8 mouse cellular contexts compared by ENCODE assay signal in genomic region chr11:54027131-54028043, GRCm38 (mm10). TPM values are rescaled to one million over a fixed set of nuclear protein-coding genes. Genes with fewer than 3 reads are reported as not detected.
DNase-seq lines count a peak whose midpoint lies in the region; ATAC-seq and TF ChIP-seq lines count a peak whose summit lies in the region.

No protein-coding gene starts in this region.

- TF ChIP-seq CTCF in lung, adult 2 months (IDR thresholded peaks at IDR 0.05; ENCODE audit: insufficient read depth, low read length) = no peak
- TF ChIP-seq CTCF in cerebellum, adult 2 months (IDR thresholded peaks at IDR 0.05; ENCODE audit: borderline replicate concordance, insufficient read depth, low read depth, low read length) = no peak
- no peak for TF ChIP-seq CTCF in forebrain, postnatal 0 days (IDR thresholded peaks at IDR 0.05; ENCODE audit: low read depth)
- no peak for TF ChIP-seq CTCF in liver, postnatal 0 days (IDR thresholded peaks at IDR 0.05; ENCODE audit: low read depth)

- no peak for TF ChIP-seq POLR2A in lung, adult 2 months (IDR thresholded peaks at IDR 0.05; ENCODE audit: borderline replicate concordance, extremely low read depth, low read depth, low read length)
- 0 out of 2 replicates have a peak, but pooled peaks have one; percentile 5 for TF ChIP-seq POLR2A in cerebellum, adult 2 months (IDR thresholded peaks at IDR 0.05; ENCODE audit: borderline replicate concordance, insufficient read depth, low read length)

- no peak for ATAC-seq in forebrain, postnatal 0 days
- ATAC-seq in liver, postnatal 0 days = no peak

- H3K4me3 ChIP-seq in lung, adult 2 months (replicated peaks; ENCODE audit: extremely low read depth, low read depth, low read length) = peak overlapping the region; percentile 61
- H3K4me3 ChIP-seq in cerebellum, adult 2 months (replicated peaks; ENCODE audit: insufficient read depth, low read depth, low read length) = peak overlapping the region; percentile 86
- H3K4me3 ChIP-seq in forebrain, postnatal 0 days (ENCODE audit: low read depth, low read length) = peak overlapping the region; percentile 48
- peak overlapping the region; percentile 58 for H3K4me3 ChIP-seq in liver, postnatal 0 days (ENCODE audit: low read depth, low read length)

- H3K27me3 ChIP-seq in cerebellum, adult 2 months (ENCODE audit: control insufficient read depth, insufficient read depth, low read length) = no peaks in the 10 kb centered on the region
- no peaks in the 10 kb centered on the region for H3K27me3 ChIP-seq in forebrain, postnatal 0 days (ENCODE audit: insufficient read depth, low read length)
- H3K27me3 ChIP-seq in liver, postnatal 0 days (ENCODE audit: insufficient read depth, low read length) = no peaks in the 10 kb centered on the region

- no peak for TF ChIP-seq EP300 in liver, postnatal 0 days (IDR thresholded peaks at IDR 0.05; ENCODE audit: low read depth)

- H3K4me2 ChIP-seq in forebrain, postnatal 0 days (ENCODE audit: low read depth) = peak overlapping the region; percentile 90
- H3K4me2 ChIP-seq in liver, postnatal 0 days (ENCODE audit: low read depth, low read length) = peak overlapping the region; percentile 81

- H3K36me3 ChIP-seq in forebrain, postnatal 0 days (ENCODE audit: insufficient read depth) = no peaks in the 10 kb centered on the region
- peaks cover 11% of the 10 kb centered on the region; the same call in 1 of the 2 replicates for H3K36me3 ChIP-seq in liver, postnatal 0 days (replicated peaks; ENCODE audit: insufficient read depth, low read length)

- H3K9ac ChIP-seq in forebrain, postnatal 0 days = peak overlapping the region; percentile 64
- peak overlapping the region; percentile 81 for H3K9ac ChIP-seq in liver, postnatal 0 days (replicated peaks)

- no peak for DNase-seq in lung, adult 2 months
- no peak for DNase-seq in lung, postnatal 10 days
- DNase-seq in cerebellum, adult 2 months = peak; percentile 65 to 77
- DNase-seq in forebrain, postnatal 0 days = no peak
- DNase-seq in liver, postnatal 0 days = no peak
- DNase-seq in urinary bladder, postnatal 36 days (ENCODE audit: low spot score in 2 of 2) = no peak
- DNase-seq in frontal cortex, adult 2 months (ENCODE audit: extremely low spot score in 1 of 2, low spot score in 1 of 2) = no peak
- no peak for DNase-seq in left cerebral cortex, adult 9 months (ENCODE audit: low spot score in 2 of 2)

- H3K9me3 ChIP-seq in forebrain, postnatal 0 days (ENCODE audit: low read length) = no peaks in the 10 kb centered on the region
- H3K9me3 ChIP-seq in liver, postnatal 0 days (ENCODE audit: low read length) = no peaks in the 10 kb centered on the region

- peaks cover 5% of the 10 kb centered on the region for H3K4me1 ChIP-seq in lung, adult 2 months (ENCODE audit: control insufficient read depth, insufficient read depth, low read length)
- H3K4me1 ChIP-seq in cerebellum, adult 2 months (ENCODE audit: control insufficient read depth, insufficient read depth, low read length) = peaks cover 33% of the 10 kb centered on the region
- H3K4me1 ChIP-seq in forebrain, postnatal 0 days (ENCODE audit: insufficient read depth) = peaks cover 8% of the 10 kb centered on the region; the same call in 1 of the 2 replicates
- H3K4me1 ChIP-seq in liver, postnatal 0 days (ENCODE audit: insufficient read depth) = peaks cover 37% of the 10 kb centered on the region

- 22% methylated on average over 31 of the region's 31 CpGs for WGBS in lung, adult 2 months
- WGBS in cerebellum, adult 2 months = 7% methylated on average over 31 of the region's 31 CpGs
- 16% methylated on average over 31 of the region's 31 CpGs for WGBS in forebrain, postnatal 0 days
- 16% methylated on average over 28 of the region's 31 CpGs for WGBS in liver, postnatal 0 days (ENCODE audit: insufficient replicate concordance)

- peak overlapping the region; percentile 88 for H3K27ac ChIP-seq in cerebellum, adult 2 months (ENCODE audit: insufficient read depth, low read length)
- H3K27ac ChIP-seq in forebrain, postnatal 0 days (ENCODE audit: low read depth, low read length) = no peak overlapping the region
- peak overlapping the region; percentile 91 for H3K27ac ChIP-seq in liver, postnatal 0 days (ENCODE audit: low read depth)

RNA-seq across cellular contexts. Expression of gene Slc22a4, which starts 0.5 kb away (rescaled TPM):
- 1.3 and 1.4 TPM in 2 replicates for polyA plus RNA-seq in lung, adult 2 months (2012; rRNA removed)
- 53.6 and 61.9 TPM in 2 replicates for polyA plus RNA-seq in cerebellum, adult 2 months (2012; rRNA removed)
- total RNA-seq in forebrain, postnatal 0 days (2014; rRNA removed) = 3.7 and 4.7 TPM in 2 replicates
- 3.3 and 4.0 TPM in 2 replicates for polyA plus RNA-seq in forebrain, postnatal 0 days (2015; fragmentation: Nextera tagmentation; extraction: Ambion mirVana)
- polyA plus RNA-seq in liver, postnatal 0 days (2015; fragmentation: Nextera tagmentation; extraction: Ambion mirVana) = 12.9 and 13.4 TPM in 2 replicates
- polyA plus RNA-seq in frontal cortex, adult 2 months (2012; rRNA removed) = 6.6 and 8.9 TPM in 2 replicates

RNA-seq across cellular contexts. Expression of gene Pdlim4, which starts 41.4 kb away (rescaled TPM):
- 22.9 and 25.6 TPM in 2 replicates for polyA plus RNA-seq in lung, adult 2 months (2012; rRNA removed)
- polyA plus RNA-seq in cerebellum, adult 2 months (2012; rRNA removed) = 16.9 and 18.6 TPM in 2 replicates
- 27.6 and 30.9 TPM in 2 replicates for total RNA-seq in forebrain, postnatal 0 days (2014; rRNA removed)
- polyA plus RNA-seq in forebrain, postnatal 0 days (2015; fragmentation: Nextera tagmentation; extraction: Ambion mirVana) = 47.9 and 50.7 TPM in 2 replicates
- 4.0 TPM in 2 replicates for polyA plus RNA-seq in liver, postnatal 0 days (2015; fragmentation: Nextera tagmentation; extraction: Ambion mirVana)
- 22.6 and 24.7 TPM in 2 replicates for polyA plus RNA-seq in frontal cortex, adult 2 months (2012; rRNA removed)

RNA-seq across cellular contexts. Expression of gene Slc22a21, which starts 47.3 kb away (rescaled TPM):
- 2.3 and 3.8 TPM in 2 replicates for polyA plus RNA-seq in lung, adult 2 months (2012; rRNA removed)
- polyA plus RNA-seq in cerebellum, adult 2 months (2012; rRNA removed) = 2.4 and 2.7 TPM in 2 replicates
- total RNA-seq in forebrain, postnatal 0 days (2014; rRNA removed) = 3.3 and 5.1 TPM in 2 replicates
- 2.4 and 4.8 TPM in 2 replicates for polyA plus RNA-seq in forebrain, postnatal 0 days (2015; fragmentation: Nextera tagmentation; extraction: Ambion mirVana)
- 0.90 and 1.3 TPM in 2 replicates for polyA plus RNA-seq in liver, postnatal 0 days (2015; fragmentation: Nextera tagmentation; extraction: Ambion mirVana)
- 2.6 TPM in 2 replicates for polyA plus RNA-seq in frontal cortex, adult 2 months (2012; rRNA removed)

Comparison
In these comparisons a context has a peak if more than half of its experiments do, and no peak if none do; other contexts are left out.
1. DNase-seq: peak in cerebellum, adult 2 months (2 of 2); none in lung, adult 2 months (single experiment), lung, postnatal 10 days (single experiment), forebrain, postnatal 0 days (single experiment), liver, postnatal 0 days (single experiment), urinary bladder, postnatal 36 days (0 of 2), frontal cortex, adult 2 months (0 of 2) and left cerebral cortex, adult 9 months (0 of 2).
2. Peak in every context shown above with its lines, with median percentiles within 50 percentile points of each other: H3K4me3 ChIP-seq.